Mouse (Mus musculus) spleen, postnatal 0 days (tissue): ENCODE results near the gene Tbxas1. TPM values are rescaled to one million over a fixed set of nuclear protein-coding genes. Genes with fewer than 3 reads are reported as not detected.

Source experiments
- polyA plus RNA-seq: library from polyadenylated mRNA; unstranded; fragments of >200 nt; fragmentation: Nextera tagmentation; extraction: Ambion mirVana; gene quantifications from 2 replicates; pipeline ENCODE4 v1.2.1, GENCODE M21; 2015

Gene Tbxas1
- 6.9 and 9.0 TPM in 2 replicates for polyA plus RNA-seq

GRCm38 (mm10) chr6:38875258-38876070 is at the start of gene Tbxas1:
TSS of gene Tbxas1 (plus strand) at chr6:38875404.

GRCm38 (mm10) chr6:38876071-38876911 is 1.1 kb downstream of the Tbxas1 start, which contains the start of gene Hipk2:
TSS of gene Hipk2 (minus strand) at chr6:38876165.

DNA sequence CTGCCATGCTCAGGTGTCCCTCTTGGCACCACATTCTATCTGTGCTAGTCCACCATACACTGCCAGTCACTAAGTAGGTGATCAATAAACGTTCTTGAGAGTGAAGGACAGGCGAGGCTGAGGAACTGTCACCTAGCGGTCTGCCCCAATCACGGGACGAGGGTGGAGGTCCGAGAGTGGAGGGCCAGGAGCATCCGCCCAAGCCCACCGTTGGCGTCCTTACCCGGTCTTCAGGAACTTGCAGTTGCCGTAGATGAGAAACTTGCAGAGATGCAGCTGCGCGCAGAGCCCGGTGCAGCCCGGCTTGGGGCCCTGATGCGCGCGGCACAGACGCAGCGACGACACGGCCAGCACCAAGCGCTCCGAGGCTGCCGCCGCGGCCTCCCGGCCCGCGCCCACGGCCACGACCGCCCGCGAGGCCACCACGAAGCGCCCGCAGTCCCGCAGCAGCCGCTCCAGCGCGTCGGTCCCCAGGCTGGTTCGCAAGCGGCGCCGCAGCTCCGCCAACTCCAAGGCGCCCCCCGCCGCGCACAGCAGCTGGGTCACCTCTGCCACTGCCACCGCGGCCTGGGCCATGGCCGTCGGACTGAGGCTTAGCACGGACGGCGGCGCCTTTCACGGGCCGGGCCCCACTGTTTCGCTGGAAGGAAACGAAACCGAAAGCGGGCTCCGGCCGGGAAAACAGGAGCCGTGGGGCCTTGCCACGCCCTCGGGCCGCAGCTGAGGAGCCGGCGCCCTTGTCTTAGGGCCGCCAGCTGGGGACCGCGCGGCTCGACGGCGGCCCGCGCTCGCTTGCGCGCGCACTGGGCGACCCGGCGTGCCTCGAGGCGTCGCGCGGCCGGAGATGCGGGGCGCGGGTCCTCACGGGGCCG is 242.6 kb downstream of the Tbxas1 start, which contains the start of gene Parp12:
Gene Parp12 (minus strand): TSS at position 766 of the 872 bp plus-strand sequence.

Other genes with a start within 250 kb of the Tbxas1 start
- gene Klrg2, start 238.2 kb upstream of the Tbxas1 start, polyA plus RNA-seq = 0.07 and 0.10 TPM in 2 replicates
- 0.54 and 0.96 TPM in 2 replicates for gene Clec2l, start 212.3 kb upstream of the Tbxas1 start, polyA plus RNA-seq
- 16.2 and 16.8 TPM in 2 replicates for gene Hipk2, start 761 bp downstream of the Tbxas1 start, polyA plus RNA-seq
- 5.8 and 8.6 TPM in 2 replicates for gene Parp12, start 242.9 kb downstream of the Tbxas1 start, polyA plus RNA-seq